Mouse (Mus musculus) megakaryocyte, embryonic 14.5 days (primary cell): ENCODE results near the gene Arl14ep. TPM values are rescaled to one million over a fixed set of nuclear protein-coding genes. Genes with fewer than 3 reads are reported as not detected.

Experiments used
- H3K27me3 ChIP-seq: replicated peaks from 2 replicates; pipeline ENCODE3; 2012; ENCODE audit warnings: inconsistent platforms
- H3K36me3 ChIP-seq: replicated peaks from 2 replicates; pipeline ENCODE3; 2012; ENCODE audit warnings: low read length, inconsistent platforms, mixed read lengths
- H3K4me1 ChIP-seq: 2 replicates; pipeline ENCODE4 v1.6.1; 2012; ENCODE audit warnings: inconsistent platforms
- H3K4me3 ChIP-seq: replicated peaks from 2 replicates; pipeline ENCODE3; 2012; ENCODE audit warnings: moderate library complexity, mild to moderate bottlenecking, inconsistent platforms
- H3K9me3 ChIP-seq: 2 replicates; pipeline ENCODE4 v1.6.1; 2012; ENCODE audit warnings: inconsistent platforms
- FLI1 ChIP-seq: IDR thresholded peaks from 2 replicates; pipeline ENCODE4 v1.6.1; 2012; ENCODE audit warnings: low read length, inconsistent platforms, mixed read lengths
- GATA1 ChIP-seq: IDR thresholded peaks from 3 replicates; pipeline ENCODE4 v1.6.1; 2012; ENCODE audit warnings: mixed read lengths, low read length, inconsistent platforms, borderline replicate concordance
- polyA plus RNA-seq: library from polyadenylated mRNA; stranded (reverse); fragments of >175 nt; gene quantifications from 2 replicates; pipeline ENCODE4 v1.2.3, GENCODE M21; 2012; ENCODE audit warnings: low replicate concordance; ENCODE audit not compliant: insufficient read depth

The Arl14ep gene
- polyA plus RNA-seq, 1 experiment: 1.5 TPM

DNA sequence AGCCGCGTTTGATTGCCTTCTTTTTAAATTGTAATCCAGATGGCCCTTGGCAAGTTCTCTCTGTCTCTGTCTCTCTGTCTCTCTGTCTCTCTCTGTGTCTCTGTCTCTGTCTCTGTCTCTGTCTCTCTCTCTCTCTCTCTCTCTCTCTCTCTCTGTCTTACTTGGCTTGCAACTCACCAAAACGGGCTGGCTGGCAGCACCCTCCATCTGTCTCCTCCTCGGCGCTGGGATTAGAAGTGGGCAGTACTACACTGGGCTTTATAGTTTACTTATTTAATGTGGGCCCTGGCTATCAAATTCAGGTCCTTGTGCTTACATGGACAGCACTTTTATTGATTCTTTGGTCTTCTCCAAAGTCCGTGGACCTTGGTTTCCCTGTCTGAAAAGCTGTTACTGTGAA, 18.1 kb downstream of the Arl14ep start:
- H3K36me3 ChIP-seq: no peaks in the 10 kb centered on the region
- no peak overlapping the region for H3K4me3 ChIP-seq
- H3K27me3 ChIP-seq: no peaks in the 10 kb centered on the region
- H3K9me3 ChIP-seq: peaks cover 2% of the 10 kb centered on the region; the same call in 1 of the 2 replicates
- TF ChIP-seq FLI1 (no peak), GATA1 (no peak)
- H3K4me1 ChIP-seq: peaks cover 8% of the 10 kb centered on the region

- TF ChIP-seq FLI1: no peak
- TF ChIP-seq GATA1: no peak
- Histone ChIP-seq H3K36me3 (no peaks in the 10 kb centered on the region), H3K4me1 (peaks cover 10% of the 10 kb centered on the region), H3K4me3 (no peak overlapping the region), H3K9me3 (peaks cover 4% of the 10 kb centered on the region; the same call in 1 of the 2 replicates), H3K27me3 (no peaks in the 10 kb centered on the region)
Measured at GRCm38 (mm10) chr2:106955621-106956020, 18.6 kb downstream of the Arl14ep start.

DNA sequence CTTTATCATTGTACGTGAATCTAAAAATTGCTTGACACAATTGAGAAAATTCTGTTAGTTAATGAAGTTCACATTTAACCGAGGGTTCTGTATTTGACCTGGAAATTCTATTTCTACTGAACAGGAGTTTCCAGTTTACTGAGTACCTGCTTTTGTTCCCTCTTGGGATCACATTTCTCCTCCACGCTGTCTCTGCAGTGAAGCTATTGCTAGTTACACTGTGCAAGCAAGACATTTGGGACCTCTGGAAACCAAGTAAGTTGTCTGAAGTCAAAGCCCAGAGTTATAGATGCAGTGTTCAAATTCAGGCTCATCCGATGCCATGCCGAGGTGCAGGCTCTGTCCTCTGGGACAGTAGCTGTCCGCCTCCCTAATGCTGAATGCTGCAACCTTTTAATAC, 19.2 kb downstream of the Arl14ep start:
- H3K27me3 ChIP-seq: no peaks in the 10 kb centered on the region
- peaks cover 7% of the 10 kb centered on the region for H3K9me3 ChIP-seq

GRCm38 (mm10) chr2:106942451-106942850, 31.8 kb downstream of the Arl14ep start:
- Histone ChIP-seq H3K4me1 (no peaks in the 10 kb centered on the region), H3K9me3 (peaks cover 13% of the 10 kb centered on the region; the same call in 1 of the 2 replicates), H3K36me3 (no peaks in the 10 kb centered on the region), H3K27me3 (no peaks in the 10 kb centered on the region), H3K4me3 (no peak overlapping the region)
- TF ChIP-seq FLI1: no peak
- no peak for TF ChIP-seq GATA1

More for the DNA sequence above, 19.2 kb downstream of the Arl14ep start:
- Histone ChIP-seq H3K4me1 (peaks cover 10% of the 10 kb centered on the region), H3K36me3 (no peaks in the 10 kb centered on the region), H3K4me3 (no peak overlapping the region)
- TF ChIP-seq GATA1 (no peak), FLI1 (no peak)

- TF ChIP-seq FLI1: no peak
- no peak for TF ChIP-seq GATA1
- peaks cover 6% of the 10 kb centered on the region; the same call in 1 of the 2 replicates for H3K4me1 ChIP-seq
- H3K36me3 ChIP-seq: no peaks in the 10 kb centered on the region
- no peaks in the 10 kb centered on the region for H3K27me3 ChIP-seq
- H3K9me3 ChIP-seq: peaks cover 27% of the 10 kb centered on the region
- H3K4me3 ChIP-seq: no peak overlapping the region
Measured at GRCm38 (mm10) chr2:106935681-106936080, 38.5 kb downstream of the Arl14ep start.

DNA sequence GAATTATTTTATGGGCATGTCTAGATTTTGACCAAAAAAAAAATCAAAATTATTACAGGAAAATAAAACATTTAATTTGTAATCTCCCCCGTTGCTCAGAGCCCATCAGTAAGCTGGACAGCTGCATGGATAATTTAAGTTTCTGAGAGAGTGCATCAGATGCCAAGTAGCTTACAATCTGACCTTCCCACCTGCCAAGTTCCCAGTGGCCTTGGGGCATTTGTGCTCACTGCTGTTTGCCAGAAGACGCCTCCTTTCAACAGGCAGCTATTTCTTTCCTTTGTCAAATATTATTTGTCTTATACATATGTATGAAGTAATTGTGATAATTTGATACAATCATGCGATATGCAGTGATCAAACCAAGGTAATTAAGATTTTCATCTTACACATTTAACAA, 44.3 kb downstream of the Arl14ep start:
- no peaks in the 10 kb centered on the region for H3K36me3 ChIP-seq
- no peaks in the 10 kb centered on the region for H3K4me1 ChIP-seq
- H3K9me3 ChIP-seq: peaks cover 6% of the 10 kb centered on the region
- no peaks in the 10 kb centered on the region for H3K27me3 ChIP-seq
- no peak overlapping the region for H3K4me3 ChIP-seq
- TF ChIP-seq FLI1 (no peak), GATA1 (no peak)

Other genes starting within 250 kb of the Arl14ep start
- gene Fshb, start 85.2 kb upstream of the Arl14ep start, polyA plus RNA-seq: not detected in 2 replicates